Mouse (Mus musculus): ENCODE data around the gene Cdh4. TPM values are rescaled to one million over a fixed set of nuclear protein-coding genes. Genes with fewer than 3 reads are reported as not detected.

Cdh4 gene
- polyA plus RNA-seq, 1 experiment from 2014 or later: 66.6 TPM

GRCm38 (mm10) chr2:179722776-179723386, 280.6 kb downstream of the Cdh4 start:
- no peaks in the 10 kb centered on the region for H3K27me3 ChIP-seq
- H3K4me2 ChIP-seq (replicated peaks): no peak overlapping the region
- H3K27ac ChIP-seq (replicated peaks): no peak overlapping the region
- H3K9ac ChIP-seq (replicated peaks): no peak overlapping the region
- no peaks in the 10 kb centered on the region for H3K36me3 ChIP-seq
- H3K4me1 ChIP-seq: peaks cover 14% of the 10 kb centered on the region
- H3K9me3 ChIP-seq: no peaks in the 10 kb centered on the region
- H3K4me3 ChIP-seq: no peak overlapping the region
- WGBS: 71% methylated on average over 4 of the region's 4 CpGs
- peak; percentile 51; the same call in 1 of the 2 replicates for ATAC-seq (replicated peaks)

- 90% methylated on average over 8 of the region's 8 CpGs for WGBS
- Histone ChIP-seq H3K27me3 (no peaks in the 10 kb centered on the region), H3K36me3 (no peaks in the 10 kb centered on the region), H3K9me3 (no peaks in the 10 kb centered on the region), H3K4me1 (peaks cover 14% of the 10 kb centered on the region), H3K4me2 (replicated peaks) (no peak overlapping the region), H3K4me3 (no peak overlapping the region), H3K9ac (replicated peaks) (no peak overlapping the region), H3K27ac (replicated peaks) (no peak overlapping the region)
- ATAC-seq (replicated peaks): no peak
Observed at GRCm38 (mm10) chr2:179723401-179723800, 281.2 kb downstream of the Cdh4 start.

- no peak overlapping the region for H3K4me2 ChIP-seq (replicated peaks)
- no peaks in the 10 kb centered on the region for H3K9me3 ChIP-seq
- no peak overlapping the region for H3K4me3 ChIP-seq
- ATAC-seq (replicated peaks): no peak
- H3K36me3 ChIP-seq: no peaks in the 10 kb centered on the region
- no peak overlapping the region for H3K27ac ChIP-seq (replicated peaks)
- no peaks in the 10 kb centered on the region for H3K27me3 ChIP-seq
- H3K4me1 ChIP-seq: peaks cover 17% of the 10 kb centered on the region
- 58% methylated on average over 8 of the region's 8 CpGs for WGBS
- H3K9ac ChIP-seq (replicated peaks): no peak overlapping the region
Observed at GRCm38 (mm10) chr2:179729002-179729401, 286.8 kb downstream of the Cdh4 start.

- Histone ChIP-seq H3K4me2 (replicated peaks) (no peak overlapping the region), H3K36me3 (no peaks in the 10 kb centered on the region), H3K4me1 (peaks cover 17% of the 10 kb centered on the region), H3K4me3 (no peak overlapping the region), H3K27me3 (no peaks in the 10 kb centered on the region), H3K9me3 (no peaks in the 10 kb centered on the region), H3K27ac (replicated peaks) (no peak overlapping the region), H3K9ac (replicated peaks) (no peak overlapping the region)
- ATAC-seq (replicated peaks): no peak
- whole genome bisulfite sequencing: 79% methylated on average over 4 of the region's 4 CpGs
Observed at GRCm38 (mm10) chr2:179729802-179730201, 287.6 kb downstream of the Cdh4 start.

- no peak overlapping the region for H3K4me2 ChIP-seq (replicated peaks)
- H3K27ac ChIP-seq (replicated peaks): peak overlapping the region; percentile 46
- H3K9me3 ChIP-seq: no peaks in the 10 kb centered on the region
- peaks cover 12% of the 10 kb centered on the region for H3K4me1 ChIP-seq
- WGBS: 9% methylated on average over 16 of the region's 16 CpGs
- H3K36me3 ChIP-seq: no peaks in the 10 kb centered on the region
- no peak overlapping the region for H3K9ac ChIP-seq (replicated peaks)
- no peaks in the 10 kb centered on the region for H3K27me3 ChIP-seq
- peak; percentile 66 for ATAC-seq (replicated peaks)
- H3K4me3 ChIP-seq: no peak overlapping the region
Observed at GRCm38 (mm10) chr2:179733141-179733831, 291.1 kb downstream of the Cdh4 start.

GRCm38 (mm10) chr2:179742419-179742818, 300.2 kb downstream of the Cdh4 start:
- Histone ChIP-seq H3K4me1 (peaks cover 10% of the 10 kb centered on the region; the same call in 1 of the 2 replicates), H3K36me3 (no peaks in the 10 kb centered on the region), H3K9me3 (no peaks in the 10 kb centered on the region), H3K4me3 (no peak overlapping the region), H3K9ac (replicated peaks) (no peak overlapping the region), H3K27ac (replicated peaks) (no peak overlapping the region), H3K4me2 (replicated peaks) (no peak overlapping the region), H3K27me3 (no peaks in the 10 kb centered on the region)
- 100% methylated on average over 1 of the region's 1 CpGs for WGBS
- peak; percentile 35; the same call in 1 of the 2 replicates for ATAC-seq (replicated peaks)

- Histone ChIP-seq H3K27me3 (no peaks in the 10 kb centered on the region), H3K27ac (replicated peaks) (no peak overlapping the region)
Observed at GRCm38 (mm10) chr2:179742828-179743227, 300.6 kb downstream of the Cdh4 start.

GRCm38 (mm10) chr2:179746491-179746890, 304.3 kb downstream of the Cdh4 start:
- H3K4me2 ChIP-seq (replicated peaks): no peak overlapping the region
- no peaks in the 10 kb centered on the region for H3K9me3 ChIP-seq
- ATAC-seq (replicated peaks): no peak
- no peak overlapping the region for H3K27ac ChIP-seq (replicated peaks)
- no peaks in the 10 kb centered on the region for H3K27me3 ChIP-seq
- 81% methylated on average over 7 of the region's 7 CpGs for WGBS
- H3K4me3 ChIP-seq: no peak overlapping the region
- no peaks in the 10 kb centered on the region for H3K36me3 ChIP-seq
- H3K9ac ChIP-seq (replicated peaks): no peak overlapping the region
- peaks cover 10% of the 10 kb centered on the region; the same call in 1 of the 2 replicates for H3K4me1 ChIP-seq

More at GRCm38 (mm10) chr2:179742828-179743227, 300.6 kb downstream of the Cdh4 start:
- H3K9me3 ChIP-seq: no peaks in the 10 kb centered on the region
- no peaks in the 10 kb centered on the region for H3K36me3 ChIP-seq
- H3K4me3 ChIP-seq: no peak overlapping the region
- H3K9ac ChIP-seq (replicated peaks): no peak overlapping the region
- peak; percentile 35; the same call in 1 of the 2 replicates for ATAC-seq (replicated peaks)
- H3K4me2 ChIP-seq (replicated peaks): no peak overlapping the region
- 65% methylated on average over 6 of the region's 6 CpGs for WGBS
- H3K4me1 ChIP-seq: peaks cover 10% of the 10 kb centered on the region; the same call in 1 of the 2 replicates

GRCm38 (mm10) chr2:179749399-179749798, 307.2 kb downstream of the Cdh4 start:
- Histone ChIP-seq H3K36me3 (no peaks in the 10 kb centered on the region), H3K9me3 (no peaks in the 10 kb centered on the region), H3K4me1 (peaks cover 9% of the 10 kb centered on the region), H3K4me2 (replicated peaks) (no peak overlapping the region), H3K9ac (replicated peaks) (no peak overlapping the region), H3K27ac (replicated peaks) (no peak overlapping the region), H3K27me3 (no peaks in the 10 kb centered on the region), H3K4me3 (no peak overlapping the region)
- 72% methylated on average over 3 of the region's 3 CpGs for WGBS
- ATAC-seq (replicated peaks): no peak

- 0 out of 2 replicates have a peak, but pooled peaks have one; percentile 15 for ATAC-seq (replicated peaks)
- 51% methylated on average over 9 of the region's 9 CpGs for WGBS
- Histone ChIP-seq H3K9me3 (no peaks in the 10 kb centered on the region), H3K27me3 (no peaks in the 10 kb centered on the region), H3K27ac (replicated peaks) (peak overlapping the region; percentile 74), H3K4me2 (replicated peaks) (no peak overlapping the region), H3K4me3 (no peak overlapping the region), H3K9ac (replicated peaks) (no peak overlapping the region), H3K36me3 (no peaks in the 10 kb centered on the region), H3K4me1 (peaks cover 23% of the 10 kb centered on the region)
Observed at GRCm38 (mm10) chr2:179753811-179754210, 311.6 kb downstream of the Cdh4 start.

- no peaks in the 10 kb centered on the region for H3K27me3 ChIP-seq
- no peak overlapping the region for H3K4me2 ChIP-seq (replicated peaks)
- peak overlapping the region; percentile 74 for H3K27ac ChIP-seq (replicated peaks)
- no peaks in the 10 kb centered on the region for H3K36me3 ChIP-seq
- no peak overlapping the region for H3K4me3 ChIP-seq
- no peak overlapping the region for H3K9ac ChIP-seq (replicated peaks)
- peaks cover 33% of the 10 kb centered on the region for H3K4me1 ChIP-seq
- H3K9me3 ChIP-seq: no peaks in the 10 kb centered on the region
- peak; percentile 48 for ATAC-seq (replicated peaks)
- WGBS: 60% methylated on average over 11 of the region's 11 CpGs
Observed at GRCm38 (mm10) chr2:179754776-179755175, 312.5 kb downstream of the Cdh4 start.

GRCm38 (mm10) chr2:179761718-179762441, 319.6 kb downstream of the Cdh4 start:
- H3K4me1 ChIP-seq: peaks cover 54% of the 10 kb centered on the region
- no peak overlapping the region for H3K4me3 ChIP-seq
- no peak overlapping the region for H3K4me2 ChIP-seq (replicated peaks)
- WGBS: 61% methylated on average over 9 of the region's 9 CpGs
- no peaks in the 10 kb centered on the region for H3K27me3 ChIP-seq
- ATAC-seq (replicated peaks): no peak
- peak overlapping the region; percentile 84 for H3K27ac ChIP-seq (replicated peaks)
- H3K36me3 ChIP-seq: no peaks in the 10 kb centered on the region
- H3K9ac ChIP-seq (replicated peaks): no peak overlapping the region
- H3K9me3 ChIP-seq: no peaks in the 10 kb centered on the region
